Comparison of ENCODE assay signal across 7 mouse cellular contexts in genomic region chr10:118121937-118122285, GRCm38 (mm10). TPM values are rescaled to one million over a fixed set of nuclear protein-coding genes. Genes with fewer than 3 reads are reported as not detected.
A peak's percentile ranks its signal among the peaks of the same experiment; 100 is the strongest.
DNase-seq lines count a peak whose midpoint lies in the region; ATAC-seq and TF ChIP-seq lines count a peak whose summit lies in the region.

No protein-coding gene starts in this region.

- H3K4me2 ChIP-seq in lung, embryonic 14.5 days, result peak overlapping the region; percentile 38; the same call in 1 of the 2 replicates
- H3K4me2 ChIP-seq in heart, postnatal 0 days (ENCODE audit: low read depth, low read length), result peak overlapping the region; percentile 46
- peak overlapping the region; percentile 33 for H3K4me2 ChIP-seq in midbrain, postnatal 0 days (ENCODE audit: low read depth, low read length, poor library complexity, severe bottlenecking)

- H3K36me3 ChIP-seq in lung, embryonic 14.5 days (ENCODE audit: insufficient read depth), result no peaks in the 10 kb centered on the region
- H3K36me3 ChIP-seq in heart, postnatal 0 days (replicated peaks; ENCODE audit: control insufficient read depth, insufficient read depth, low read length), result no peaks in the 10 kb centered on the region
- no peaks in the 10 kb centered on the region for H3K36me3 ChIP-seq in midbrain, postnatal 0 days (ENCODE audit: insufficient read depth, low read length)

- DNase-seq in lung, embryonic 14.5 days, result no peak
- DNase-seq in lung, postnatal 4 days, result no peak
- DNase-seq in embryo, embryonic 10.5 days (ENCODE audit: low spot score), result peak; percentile 49
- no peak for DNase-seq in heart, postnatal 0 days (ENCODE audit: low spot score)
- peak; percentile 92 for DNase-seq in midbrain, postnatal 0 days (ENCODE audit: low spot score)
- no peak for DNase-seq in urinary bladder, postnatal 25 days (ENCODE audit: low spot score)
- DNase-seq in frontal cortex, postnatal 10 days (ENCODE audit: low spot score in 2 of 2), result no peak

- 0 out of 2 replicates have a peak, but pooled peaks cover 3% of the 10 kb centered on the region for H3K4me1 ChIP-seq in lung, embryonic 14.5 days (ENCODE audit: insufficient read depth)
- H3K4me1 ChIP-seq in heart, postnatal 0 days (ENCODE audit: control insufficient read depth, insufficient read depth), result no peaks in the 10 kb centered on the region
- H3K4me1 ChIP-seq in midbrain, postnatal 0 days (ENCODE audit: insufficient read depth, low read length), result no peaks in the 10 kb centered on the region

- no peak for TF ChIP-seq CTCF in lung, embryonic 14.5 days (IDR thresholded peaks at IDR 0.05; ENCODE audit: low read depth)
- no peak for TF ChIP-seq CTCF in heart, postnatal 0 days (IDR thresholded peaks at IDR 0.05; ENCODE audit: low read depth)
- TF ChIP-seq CTCF in midbrain, postnatal 0 days (IDR thresholded peaks at IDR 0.05), result peak; percentile 34

- H3K27ac ChIP-seq in lung, embryonic 14.5 days (ENCODE audit: low read depth), result no peak overlapping the region
- H3K27ac ChIP-seq in heart, postnatal 0 days (ENCODE audit: low read depth), result no peak overlapping the region
- no peak overlapping the region for H3K27ac ChIP-seq in midbrain, postnatal 0 days (ENCODE audit: low read depth, low read length)

- peak; percentile 11; the same call in 1 of the 2 replicates for ATAC-seq in lung, embryonic 14.5 days (ENCODE audit: insufficient read depth)
- ATAC-seq in heart, postnatal 0 days (ENCODE audit: insufficient read depth, low read depth), result no peak
- peak; percentile 88 for ATAC-seq in midbrain, postnatal 0 days (ENCODE audit: low FRiP score)

- TF ChIP-seq EP300 in heart, postnatal 0 days (IDR thresholded peaks at IDR 0.05; ENCODE audit: low read depth), result no peak

- no peak overlapping the region for H3K4me3 ChIP-seq in lung, embryonic 14.5 days (ENCODE audit: low read depth, low read length)
- no peak overlapping the region for H3K4me3 ChIP-seq in heart, postnatal 0 days (ENCODE audit: low read depth, low read length)
- no peak overlapping the region for H3K4me3 ChIP-seq in midbrain, postnatal 0 days (ENCODE audit: low read depth, low read length)

- no peaks in the 10 kb centered on the region for H3K27me3 ChIP-seq in lung, embryonic 14.5 days (ENCODE audit: insufficient read depth, low read length)
- H3K27me3 ChIP-seq in heart, postnatal 0 days (ENCODE audit: control insufficient read depth, insufficient read depth, low read length), result no peaks in the 10 kb centered on the region
- H3K27me3 ChIP-seq in midbrain, postnatal 0 days (ENCODE audit: insufficient read depth, low read length), result no peaks in the 10 kb centered on the region

- 38% methylated on average over 13 of the region's 13 CpGs for WGBS in lung, embryonic 14.5 days
- WGBS in heart, postnatal 0 days, result 45% methylated on average over 13 of the region's 13 CpGs
- WGBS in midbrain, postnatal 0 days, result 19% methylated on average over 13 of the region's 13 CpGs

- H3K9ac ChIP-seq in lung, embryonic 14.5 days, result no peak overlapping the region
- no peak overlapping the region for H3K9ac ChIP-seq in heart, postnatal 0 days (replicated peaks; ENCODE audit: low read depth, low read length)
- no peak overlapping the region for H3K9ac ChIP-seq in midbrain, postnatal 0 days (replicated peaks; ENCODE audit: low read length, poor library complexity, severe bottlenecking)

- no peaks in the 10 kb centered on the region for H3K9me3 ChIP-seq in lung, embryonic 14.5 days (ENCODE audit: low read depth, low read length)
- no peaks in the 10 kb centered on the region for H3K9me3 ChIP-seq in heart, postnatal 0 days (replicated peaks; ENCODE audit: control insufficient read depth, low read length)
- no peaks in the 10 kb centered on the region for H3K9me3 ChIP-seq in midbrain, postnatal 0 days (ENCODE audit: low read length)

RNA-seq across cellular contexts. Expression of gene Mdm1, which starts 19.7 kb away (rescaled TPM):
- polyA plus RNA-seq in lung, embryonic 14.5 days (2014; fragmentation: Nextera tagmentation; extraction: Ambion mirVana), result 38.0 and 40.3 TPM in 2 replicates
- total RNA-seq in heart, postnatal 0 days (2014; rRNA removed; ENCODE audit: low replicate concordance), result 8.0 and 9.8 TPM in 2 replicates
- 8.9 TPM in 2 replicates for polyA plus RNA-seq in heart, postnatal 0 days (2015; fragmentation: Nextera tagmentation; extraction: Ambion mirVana)
- total RNA-seq in midbrain, postnatal 0 days (2014; rRNA removed), result 22.7 and 32.9 TPM in 2 replicates
- 15.8 and 19.1 TPM in 2 replicates for polyA plus RNA-seq in midbrain, postnatal 0 days (2015; fragmentation: Nextera tagmentation; extraction: Ambion mirVana)

Comparison
In these comparisons a context has a peak if more than half of its experiments do, and no peak if none do; other contexts are left out.
1. DNase-seq: peak in embryo, embryonic 10.5 days (single experiment) and midbrain, postnatal 0 days (single experiment); none in lung, embryonic 14.5 days (single experiment), lung, postnatal 4 days (0 of 2), heart, postnatal 0 days (single experiment), urinary bladder, postnatal 25 days (single experiment) and frontal cortex, postnatal 10 days (0 of 2).
2. Peak in every context shown above with its lines, with median percentiles within 50 percentile points of each other: H3K4me2 ChIP-seq.